Mouse (Mus musculus) midbrain, embryonic 15.5 days (tissue): ENCODE data around the gene Sri. TPM values are rescaled to one million over a fixed set of nuclear protein-coding genes. Genes with fewer than 3 reads are reported as not detected.

Experiments used
- ATAC-seq: fragments of 200-750 bp; cut with Nextera tagmentation; replicated peaks from 2 replicates; pipeline ENCODE4 v1.8.0; 2017; ENCODE audit warnings: moderate TSS enrichment
- H3K27ac ChIP-seq: fragments of 300-500 bp; sonication (generic); 2 replicates; pipeline ENCODE4 v1.5.1; 2015; ENCODE audit warnings: mild to moderate bottlenecking, inconsistent platforms
- H3K27me3 ChIP-seq: fragments of 300-500 bp; sonication (generic); replicated peaks from 2 replicates; pipeline ENCODE4 v1.6.1; 2015; ENCODE audit warnings: inconsistent platforms
- H3K36me3 ChIP-seq: fragments of 300-500 bp; sonication (generic); replicated peaks from 2 replicates; pipeline ENCODE4 v1.6.1; 2015; ENCODE audit warnings: inconsistent platforms
- H3K4me1 ChIP-seq: fragments of 300-500 bp; sonication (generic); 2 replicates; pipeline ENCODE4 v1.6.1; 2015; ENCODE audit warnings: inconsistent platforms
- H3K4me2 ChIP-seq: fragments of 300-500 bp; sonication (generic); 2 replicates; pipeline ENCODE4 v1.6.1; 2015; ENCODE audit warnings: inconsistent platforms, mild to moderate bottlenecking, moderate library complexity
- H3K4me3 ChIP-seq: fragments of 300-500 bp; sonication (generic); 2 replicates; pipeline ENCODE4 v1.5.1; 2015; ENCODE audit warnings: mild to moderate bottlenecking, inconsistent platforms
- H3K9ac ChIP-seq: fragments of 300-500 bp; sonication (generic); 2 replicates; pipeline ENCODE4 v1.6.1; 2015; ENCODE audit warnings: mild to moderate bottlenecking, inconsistent platforms
- H3K9me3 ChIP-seq: fragments of 300-500 bp; sonication (generic); 2 replicates; pipeline ENCODE4 v1.6.1; 2016; ENCODE audit warnings: inconsistent platforms
- WGBS: fragments of 180-500 bp; shearing (Covaris S2); methylation state at CpG from one replicate; pipeline ENCODE4 v1.1.7; 2015; ENCODE audit warnings: mixed read lengths; 5-methylcytosine and 5-hydroxymethylcytosine counted together
- polyA plus RNA-seq: library from polyadenylated mRNA; unstranded; fragments of >200 nt; fragmentation: Nextera tagmentation; extraction: Ambion mirVana; gene quantifications from 2 replicates; pipeline ENCODE4 v1.2.1, GENCODE M21; 2015

Gene Sri
- polyA plus RNA-seq, 1 experiment from 2014 or later: 158 TPM

- no peaks in the 10 kb centered on the region for H3K9me3 ChIP-seq
- WGBS: 70% methylated on average over 5 of the region's 5 CpGs
- H3K4me1 ChIP-seq: no peaks in the 10 kb centered on the region
- H3K4me3 ChIP-seq: no peak overlapping the region
- H3K27me3 ChIP-seq: no peaks in the 10 kb centered on the region
- no peak overlapping the region for H3K9ac ChIP-seq
- ATAC-seq: no peak
- H3K27ac ChIP-seq: no peak overlapping the region
- H3K4me2 ChIP-seq: no peak overlapping the region
- no peaks in the 10 kb centered on the region; the same call in 1 of the 2 replicates for H3K36me3 ChIP-seq
Observed at GRCm38 (mm10) chr5:8116561-8117168, 70.8 kb downstream of the Sri start.

Other genes starting within 250 kb of the Sri start
- gene Steap4, start 85.6 kb upstream of the Sri start, polyA plus RNA-seq: 0.06 TPM in 1 of 2 replicates, not detected in the other